ENCODE assay signal across 11 mouse cellular contexts in genomic region chr2:18896015-18896414, GRCm38 (mm10).
DNase-seq lines count a peak whose midpoint lies in the region; ATAC-seq and TF ChIP-seq lines count a peak whose summit lies in the region.
"Had no signal": no experiment of that assay in that cellular context is flagged by ENCODE, and none has a peak within 500 bp of the region (broad histone marks: within the 10 kb centered on the region; RNA-seq: fewer than 3 reads in every experiment).

No protein-coding gene starts in this region.

- intact Hi-C loops in gastrocnemius, postnatal 14 days (cut with DNase I; ENCODE audit: low total_unique reads): no loop called here

- no peaks in the 10 kb centered on the region for H3K27me3 ChIP-seq in neural tube, embryonic 15.5 days (replicated peaks)
- H3K27me3 ChIP-seq in stomach, postnatal 0 days (ENCODE audit: control insufficient read depth, insufficient read depth, low read length): no peaks in the 10 kb centered on the region
- no peaks in the 10 kb centered on the region for H3K27me3 ChIP-seq in forebrain, embryonic 14.5 days (replicated peaks; ENCODE audit: control insufficient read depth, insufficient read depth, low read length)
- H3K27me3 ChIP-seq in hindbrain, embryonic 13.5 days: no peaks in the 10 kb centered on the region
- H3K27me3 ChIP-seq: embryonic facial prominence, embryonic 13.5 days; liver, embryonic 15.5 days had no signal

- H3K4me3 ChIP-seq in neural tube, embryonic 15.5 days (replicated peaks): no peak overlapping the region
- H3K4me3 ChIP-seq in stomach, postnatal 0 days (ENCODE audit: low read depth, low read length): no peak overlapping the region
- H3K4me3 ChIP-seq in forebrain, embryonic 14.5 days (ENCODE audit: low read depth, low read length): no peak overlapping the region
- H3K4me3 ChIP-seq in hindbrain, embryonic 13.5 days: no peak overlapping the region
- H3K4me3 ChIP-seq: embryonic facial prominence, embryonic 13.5 days; liver, embryonic 15.5 days had no signal

- H3K4me2 ChIP-seq in neural tube, embryonic 15.5 days: no peak overlapping the region
- H3K4me2 ChIP-seq in stomach, postnatal 0 days (replicated peaks; ENCODE audit: low read depth): no peak overlapping the region
- H3K4me2 ChIP-seq in forebrain, embryonic 14.5 days (ENCODE audit: low read length): no peak overlapping the region
- no peak overlapping the region for H3K4me2 ChIP-seq in hindbrain, embryonic 13.5 days
- H3K4me2 ChIP-seq: embryonic facial prominence, embryonic 13.5 days; liver, embryonic 15.5 days had no signal

- H3K4me1 ChIP-seq in neural tube, embryonic 15.5 days: peaks cover 12% of the 10 kb centered on the region
- no peaks in the 10 kb centered on the region for H3K4me1 ChIP-seq in stomach, postnatal 0 days (replicated peaks; ENCODE audit: control insufficient read depth, insufficient read depth)
- no peaks in the 10 kb centered on the region for H3K4me1 ChIP-seq in forebrain, embryonic 14.5 days (ENCODE audit: control insufficient read depth, insufficient read depth, low read length)
- H3K4me1 ChIP-seq in hindbrain, embryonic 13.5 days (replicated peaks): peaks cover 7% of the 10 kb centered on the region

- H3K9me3 ChIP-seq in neural tube, embryonic 15.5 days (replicated peaks): no peaks in the 10 kb centered on the region
- no peaks in the 10 kb centered on the region for H3K9me3 ChIP-seq in stomach, postnatal 0 days (ENCODE audit: control insufficient read depth, low read length)
- H3K9me3 ChIP-seq in forebrain, embryonic 14.5 days (replicated peaks; ENCODE audit: control insufficient read depth, low read length): no peaks in the 10 kb centered on the region
- H3K9me3 ChIP-seq in hindbrain, embryonic 13.5 days: no peaks in the 10 kb centered on the region
- H3K9me3 ChIP-seq: liver, embryonic 15.5 days had no signal

- no peak for TF ChIP-seq EP300 in stomach, postnatal 0 days (optimal IDR thresholded peaks at IDR 0.05)

- no peak overlapping the region for H3K9ac ChIP-seq in neural tube, embryonic 15.5 days (replicated peaks)
- no peak overlapping the region for H3K9ac ChIP-seq in stomach, postnatal 0 days (ENCODE audit: low read length)
- H3K9ac ChIP-seq in forebrain, embryonic 14.5 days (ENCODE audit: low read length): no peak overlapping the region
- H3K9ac ChIP-seq in hindbrain, embryonic 13.5 days: no peak overlapping the region
- H3K9ac ChIP-seq: embryonic facial prominence, embryonic 13.5 days; liver, embryonic 15.5 days had no signal

- ATAC-seq in neural tube, embryonic 15.5 days (ENCODE audit: low FRiP score): no peak
- ATAC-seq in stomach, postnatal 0 days (ENCODE audit: low FRiP score, low TSS enrichment): peak; percentile 40; the same call in 1 of the 2 replicates
- ATAC-seq in forebrain, embryonic 14.5 days: no peak
- ATAC-seq in hindbrain, embryonic 13.5 days (ENCODE audit: low FRiP score): no peak
- ATAC-seq: midbrain, embryonic 16.5 days had no signal

- 28% methylated on average over 6 of the region's 6 CpGs for WGBS in neural tube, embryonic 15.5 days
- WGBS in stomach, postnatal 0 days: 41% methylated on average over 6 of the region's 6 CpGs
- WGBS in forebrain, embryonic 14.5 days: 60% methylated on average over 6 of the region's 6 CpGs
- WGBS in hindbrain, embryonic 13.5 days: 40% methylated on average over 6 of the region's 6 CpGs

- TF ChIP-seq CTCF in stomach, postnatal 0 days (IDR thresholded peaks at IDR 0.05; ENCODE audit: low read depth): no peak

- DNase-seq in gastrocnemius, postnatal 14 days: peak; percentile 61
- DNase-seq in gastrocnemius, adult 8-10 months (ENCODE audit: low spot score in 2 of 2): no peak
- peak; percentile 37 for DNase-seq in neural tube, embryonic 10.5 days (ENCODE audit: extremely low spot score, low spot score)
- DNase-seq in lung, postnatal 10 days: peak; percentile 64
- DNase-seq in stomach, postnatal 0 days (ENCODE audit: low spot score): no peak
- DNase-seq in forebrain, embryonic 14.5 days (ENCODE audit: low spot score): no peak

- no peak overlapping the region for H3K27ac ChIP-seq in neural tube, embryonic 15.5 days (replicated peaks)
- no peak overlapping the region for H3K27ac ChIP-seq in stomach, postnatal 0 days (replicated peaks)
- H3K27ac ChIP-seq in forebrain, embryonic 14.5 days (ENCODE audit: low read depth, low read length): no peak overlapping the region
- H3K27ac ChIP-seq in hindbrain, embryonic 13.5 days: no peak overlapping the region
- H3K27ac ChIP-seq: embryonic facial prominence, embryonic 13.5 days; liver, embryonic 15.5 days had no signal

- H3K36me3 ChIP-seq in neural tube, embryonic 15.5 days: no peaks in the 10 kb centered on the region
- H3K36me3 ChIP-seq in stomach, postnatal 0 days (ENCODE audit: control insufficient read depth, insufficient read depth, low read length): no peaks in the 10 kb centered on the region
- no peaks in the 10 kb centered on the region for H3K36me3 ChIP-seq in forebrain, embryonic 14.5 days (ENCODE audit: control insufficient read depth, insufficient read depth, low read length)
- 0 out of 2 replicates have a peak, but pooled peaks cover 5% of the 10 kb centered on the region for H3K36me3 ChIP-seq in hindbrain, embryonic 13.5 days

Comparison
In these comparisons a context has a peak if more than half of its experiments do, and no peak if none do; other contexts are left out.
1. DNase-seq: peak in gastrocnemius, postnatal 14 days (single experiment), neural tube, embryonic 10.5 days (single experiment) and lung, postnatal 10 days (single experiment); none in gastrocnemius, adult 8-10 months (0 of 2), stomach, postnatal 0 days (single experiment) and forebrain, embryonic 14.5 days (single experiment).